Mouse (Mus musculus) liver, postnatal 0 days (tissue): ENCODE measurements around the gene Gpr146.

ENCODE experiments used
- CTCF ChIP-seq: sonication (generic); IDR thresholded peaks from 2 replicates; pipeline ENCODE4 v1.5.1; 2016; ENCODE audit warnings: antibody characterized with exemption, low read depth
- EP300 ChIP-seq: IDR thresholded peaks from 2 replicates; pipeline ENCODE4 v1.6.1; 2016; ENCODE audit warnings: antibody characterized with exemption, low read depth, mild to moderate bottlenecking

GRCm38 (mm10) chr5:139441726-139442018, 64.2 kb downstream of the Gpr146 start:
- TF ChIP-seq CTCF: no peak
- TF ChIP-seq EP300: no peak
